Mouse (Mus musculus): ENCODE results near the gene Ccdc36. TPM values are rescaled to one million over a fixed set of nuclear protein-coding genes. Genes with fewer than 3 reads are reported as not detected.

Ccdc36 gene
- total RNA-seq (2017), result 0.59 and 1.4 TPM in 2 replicates

DNA sequence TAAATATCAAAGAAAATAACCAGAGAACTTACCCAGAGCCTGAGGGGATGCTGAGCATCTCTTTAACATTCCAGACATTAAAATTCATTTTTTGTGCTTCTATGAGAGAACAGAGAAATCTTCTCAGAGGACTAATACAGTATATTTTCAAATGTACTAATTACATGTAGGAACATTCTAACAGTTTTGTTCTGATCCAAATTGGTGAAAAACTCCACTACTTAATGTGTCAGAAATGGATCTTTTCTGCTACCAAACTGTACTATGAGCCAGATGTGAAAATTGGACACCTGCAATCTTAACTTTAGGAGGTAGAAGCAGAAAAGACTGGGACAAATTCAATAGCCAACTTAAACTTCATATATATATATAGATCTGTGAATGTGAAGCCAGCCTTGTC is at the start of gene Ccdc36:
Gene Ccdc36 (minus strand): TSS at position 101 of the 400 bp plus-strand sequence.
- no peak for ATAC-seq (replicated peaks; ENCODE audit: low read depth, poor library complexity, severe bottlenecking)

DNA sequence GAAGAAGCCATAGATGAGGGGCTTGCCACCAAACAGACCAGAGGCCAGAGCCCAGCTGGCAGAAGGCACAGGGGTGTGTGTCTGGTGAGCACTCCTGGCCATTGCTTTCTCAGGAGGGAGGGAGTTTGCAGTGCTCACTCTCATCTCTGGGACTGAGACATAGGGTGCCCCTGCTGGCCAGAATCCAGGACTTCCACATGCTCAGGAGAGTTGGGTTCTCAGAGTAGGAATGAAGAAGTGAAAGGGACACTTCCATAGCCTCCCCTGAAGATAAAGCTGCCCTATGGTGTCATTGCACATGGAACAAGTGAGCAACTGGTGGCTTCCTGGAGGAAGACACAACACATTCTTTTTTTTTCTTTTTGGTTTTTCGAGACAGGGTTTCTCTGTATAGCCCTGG is 46.2 kb upstream of the Ccdc36 start:
- peak; percentile 73 for ATAC-seq (replicated peaks; ENCODE audit: low read depth, poor library complexity, severe bottlenecking)

DNA sequence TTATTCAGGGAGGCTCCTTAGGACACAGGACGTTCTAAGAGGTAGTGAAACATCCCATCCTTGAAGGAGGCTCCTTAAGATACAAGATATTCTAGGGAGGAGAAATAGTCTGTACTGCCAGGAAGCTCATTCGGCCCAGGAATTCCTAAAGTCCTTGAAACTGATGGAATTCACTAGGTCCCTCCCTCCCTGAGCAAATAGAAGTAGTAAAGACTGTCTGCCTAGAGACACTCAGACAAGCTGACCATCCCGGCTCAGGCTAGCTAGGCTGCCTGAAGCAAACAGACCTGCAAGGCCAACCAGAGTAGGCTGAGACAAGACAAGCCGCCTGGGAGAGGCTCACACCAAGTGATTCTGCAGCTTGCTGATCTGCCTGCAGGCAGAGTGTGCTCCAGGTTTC is 41.6 kb upstream of the Ccdc36 start:
- no peak for ATAC-seq (replicated peaks; ENCODE audit: low read depth, poor library complexity, severe bottlenecking)

DNA sequence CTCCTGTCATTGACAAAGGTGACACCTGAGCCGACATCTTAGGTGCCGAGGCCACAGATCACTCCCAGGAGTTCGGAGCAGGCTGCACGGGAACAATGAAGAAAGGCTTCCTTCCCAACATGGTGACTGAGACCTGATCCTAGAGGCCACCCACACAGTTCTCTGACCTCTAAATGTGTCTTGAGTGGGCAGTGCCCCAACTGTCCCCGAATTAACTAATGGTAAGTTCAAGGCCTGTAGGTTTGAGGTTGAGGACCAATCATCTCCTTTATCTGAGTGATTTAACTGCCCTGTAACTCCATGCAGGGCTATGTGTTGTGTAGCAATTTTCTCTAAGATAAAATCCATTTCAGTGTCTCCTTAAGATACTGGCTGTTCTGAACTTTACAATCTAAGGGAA is 41.1 kb upstream of the Ccdc36 start:
- ATAC-seq (replicated peaks; ENCODE audit: low read depth, poor library complexity, severe bottlenecking), result no peak

DNA sequence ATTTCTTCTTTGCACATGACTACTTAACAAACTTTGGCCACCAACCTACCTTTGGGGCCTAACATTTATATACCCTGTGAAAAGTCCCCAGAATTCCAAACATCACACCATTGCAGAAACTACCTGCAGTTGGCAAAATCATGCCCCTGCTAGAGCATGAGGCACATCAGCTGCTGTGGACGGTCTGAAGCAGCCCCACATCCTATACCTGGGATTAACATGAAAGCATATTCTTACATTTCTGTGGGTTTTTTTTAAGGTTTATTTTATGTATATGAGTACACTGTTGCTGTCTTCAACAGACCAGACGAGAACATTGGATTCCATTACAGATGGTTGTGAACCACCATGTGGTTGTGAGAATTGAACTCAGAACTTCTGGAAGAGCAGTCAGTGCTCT is 37.9 kb upstream of the Ccdc36 start:
- ATAC-seq (replicated peaks; ENCODE audit: low read depth, poor library complexity, severe bottlenecking), result no peak

DNA sequence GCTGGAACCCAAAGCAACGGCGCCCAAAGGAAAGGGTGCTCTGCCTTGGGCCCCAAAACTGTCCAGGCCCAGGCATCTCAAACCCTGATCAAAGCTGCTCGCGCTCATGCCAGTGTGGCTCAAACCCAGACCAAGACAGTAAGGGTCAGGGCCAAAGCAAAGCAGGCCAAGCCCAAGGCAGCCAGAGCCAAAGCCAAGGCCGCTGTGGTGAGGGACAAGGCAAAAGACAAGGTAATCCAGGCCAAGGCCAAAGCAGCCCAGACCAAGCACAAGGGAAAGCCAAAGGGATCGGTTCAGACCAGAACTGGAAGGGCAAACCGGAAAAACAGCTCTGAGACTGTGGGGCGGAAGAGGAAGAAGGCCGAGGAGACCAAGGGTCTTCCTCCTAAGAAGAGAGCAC is 35.4 kb upstream of the Ccdc36 start:
- no peak for ATAC-seq (replicated peaks; ENCODE audit: low read depth, poor library complexity, severe bottlenecking)

DNA sequence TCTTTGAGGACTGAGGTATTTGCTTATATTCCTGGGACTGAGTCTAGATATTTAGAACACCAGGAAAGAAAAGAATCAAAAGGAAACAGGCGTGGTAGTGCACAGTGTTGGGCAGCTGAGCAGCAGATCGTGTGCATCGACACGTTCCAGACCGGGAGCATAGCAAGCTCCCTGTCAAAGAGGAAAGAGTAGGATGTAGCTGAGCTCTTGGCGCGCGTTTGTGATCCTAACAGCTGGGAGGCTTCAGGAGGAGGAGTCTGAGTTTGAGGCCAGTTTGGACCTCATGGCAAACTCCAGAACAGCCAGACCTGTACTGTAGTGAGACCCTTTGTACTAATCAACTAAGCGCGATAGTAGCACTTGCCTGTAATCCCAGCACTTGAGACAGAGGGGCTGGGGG is 33.9 kb upstream of the Ccdc36 start:
- no peak for ATAC-seq (replicated peaks; ENCODE audit: low read depth, poor library complexity, severe bottlenecking)

DNA sequence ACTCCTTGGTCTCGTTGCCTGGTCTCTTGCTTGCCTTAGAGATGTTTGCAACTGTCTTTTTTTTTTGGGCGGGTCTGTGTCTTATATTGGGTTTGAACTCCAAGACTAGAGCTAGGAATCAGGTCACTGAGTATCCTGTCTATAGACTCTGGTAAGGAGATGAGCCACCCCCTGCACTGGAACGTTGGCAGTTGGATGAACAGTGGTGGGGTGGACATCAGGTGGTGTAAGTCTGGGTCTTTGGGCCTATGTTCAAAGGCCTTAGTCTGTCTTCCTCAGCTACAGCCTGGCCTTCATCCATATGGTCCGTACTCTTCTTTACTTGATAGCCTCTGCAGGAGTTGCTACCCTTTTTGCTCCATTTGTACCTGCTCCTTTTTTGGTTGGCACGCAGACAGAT is 33.4 kb upstream of the Ccdc36 start:
- no peak for ATAC-seq (replicated peaks; ENCODE audit: low read depth, poor library complexity, severe bottlenecking)

DNA sequence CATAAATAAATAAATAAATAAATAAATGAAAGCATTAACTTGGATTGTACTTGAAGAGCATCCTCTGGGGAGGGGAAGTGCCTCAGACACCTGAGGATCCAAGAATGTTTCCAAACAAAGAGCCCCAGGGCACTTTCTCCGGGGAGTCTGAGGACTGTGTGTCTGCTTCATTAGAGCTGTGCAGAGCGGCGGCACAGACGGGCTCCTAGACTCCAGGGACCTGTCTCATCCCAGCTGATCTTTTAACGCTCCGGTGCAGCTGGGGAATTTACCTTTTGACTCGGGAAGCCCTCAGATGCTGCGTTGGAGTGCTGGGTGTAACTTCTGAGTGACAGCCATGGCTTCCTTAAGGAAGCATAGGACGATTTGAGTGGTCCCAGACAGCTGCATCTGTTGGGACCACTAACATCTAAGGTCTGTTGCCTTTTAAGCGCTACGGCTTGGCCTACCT is 32.9 kb upstream of the Ccdc36 start, which contains the start of gene Klhdc8b:
Gene Klhdc8b (minus strand): TSS at position 401 of the 451 bp plus-strand sequence.
- no peak for ATAC-seq (replicated peaks; ENCODE audit: low read depth, poor library complexity, severe bottlenecking)

DNA sequence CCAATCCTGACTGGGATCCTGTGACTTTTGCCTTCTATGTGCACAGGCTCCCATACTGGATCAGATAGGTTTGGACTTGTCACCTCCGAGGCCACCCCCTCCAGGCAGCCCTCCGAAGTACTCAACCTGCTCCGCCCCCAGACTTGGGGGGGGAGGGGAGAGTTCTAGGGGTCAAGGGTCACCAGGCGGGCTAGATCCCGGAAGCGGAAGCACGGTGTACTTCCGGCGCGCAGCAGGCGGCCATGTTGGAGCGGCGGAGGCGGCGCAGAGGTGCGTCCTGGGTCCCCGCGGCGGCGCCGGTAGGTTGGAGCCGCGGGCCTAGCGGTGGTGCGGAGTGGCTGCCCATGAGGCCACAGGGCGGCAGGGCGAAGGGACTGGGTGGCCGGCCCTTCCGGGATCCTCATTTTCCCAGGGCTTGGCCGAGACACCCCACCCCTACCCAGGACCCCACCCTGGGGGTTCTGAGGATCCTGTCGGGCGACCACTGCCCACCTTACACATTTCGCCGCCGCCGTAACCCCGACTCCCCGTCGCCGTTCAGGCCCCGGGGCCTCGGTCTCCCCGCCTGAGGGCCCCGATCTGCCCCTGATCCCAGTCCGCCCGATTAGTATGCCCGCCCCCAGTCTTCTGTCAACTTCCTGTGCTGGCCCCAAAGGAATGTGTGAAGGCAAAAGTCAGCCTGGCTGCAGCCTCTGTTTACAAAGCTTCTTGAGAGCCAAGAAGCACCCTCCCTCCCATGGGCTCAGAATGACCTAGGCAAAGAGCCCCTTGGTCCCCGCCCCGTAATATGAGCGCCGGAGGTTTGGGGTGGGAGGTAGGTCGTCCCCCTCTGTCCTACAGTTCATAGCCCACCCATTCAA is 32.3 kb upstream of the Ccdc36 start, which contains the start of gene Ccdc71:
Gene Ccdc71 (plus strand): TSS at position 209 of the 860 bp plus-strand sequence.
- ATAC-seq (replicated peaks; ENCODE audit: low read depth, poor library complexity, severe bottlenecking), result peak; percentile 91

DNA sequence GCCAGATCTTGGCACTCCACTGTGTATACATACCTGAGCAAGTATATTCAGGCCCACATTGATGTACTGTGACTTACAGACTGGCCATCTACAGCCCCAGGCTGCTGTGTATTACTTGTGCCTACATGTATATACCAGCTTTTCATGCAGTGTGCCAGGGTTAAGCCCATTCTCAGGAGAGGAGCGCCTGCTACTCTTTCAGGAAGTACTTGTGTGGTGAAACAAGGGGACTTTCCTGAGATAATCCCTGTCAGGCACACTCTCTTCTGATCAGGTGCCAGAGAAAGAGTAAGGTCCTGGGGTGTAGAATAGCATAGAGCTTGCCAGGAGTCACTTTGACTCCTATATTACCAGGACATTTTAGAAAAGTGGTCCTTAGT is 31.6 kb upstream of the Ccdc36 start:
- peak; percentile 16 for ATAC-seq (replicated peaks; ENCODE audit: low read depth, poor library complexity, severe bottlenecking)

DNA sequence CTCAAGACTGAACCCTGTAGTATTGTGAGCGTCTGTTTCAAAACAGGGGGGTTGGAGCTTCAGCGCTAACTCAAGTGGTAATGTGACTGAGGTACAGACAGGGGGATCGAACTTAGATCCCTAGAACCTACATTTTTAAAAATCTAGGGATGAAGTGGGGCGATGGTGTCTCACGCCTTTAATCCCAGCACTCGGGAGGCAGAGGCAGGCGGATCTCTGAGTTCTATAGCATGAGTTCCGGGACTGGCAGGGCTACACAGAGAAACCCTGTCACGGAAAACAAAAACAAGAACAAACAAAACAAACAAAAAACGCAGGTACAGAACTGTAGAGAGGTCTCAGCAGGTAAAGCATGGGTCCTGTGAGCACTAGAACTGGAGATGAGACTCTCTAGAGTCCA is 28.7 kb upstream of the Ccdc36 start:
- no peak for ATAC-seq (replicated peaks; ENCODE audit: low read depth, poor library complexity, severe bottlenecking)

DNA sequence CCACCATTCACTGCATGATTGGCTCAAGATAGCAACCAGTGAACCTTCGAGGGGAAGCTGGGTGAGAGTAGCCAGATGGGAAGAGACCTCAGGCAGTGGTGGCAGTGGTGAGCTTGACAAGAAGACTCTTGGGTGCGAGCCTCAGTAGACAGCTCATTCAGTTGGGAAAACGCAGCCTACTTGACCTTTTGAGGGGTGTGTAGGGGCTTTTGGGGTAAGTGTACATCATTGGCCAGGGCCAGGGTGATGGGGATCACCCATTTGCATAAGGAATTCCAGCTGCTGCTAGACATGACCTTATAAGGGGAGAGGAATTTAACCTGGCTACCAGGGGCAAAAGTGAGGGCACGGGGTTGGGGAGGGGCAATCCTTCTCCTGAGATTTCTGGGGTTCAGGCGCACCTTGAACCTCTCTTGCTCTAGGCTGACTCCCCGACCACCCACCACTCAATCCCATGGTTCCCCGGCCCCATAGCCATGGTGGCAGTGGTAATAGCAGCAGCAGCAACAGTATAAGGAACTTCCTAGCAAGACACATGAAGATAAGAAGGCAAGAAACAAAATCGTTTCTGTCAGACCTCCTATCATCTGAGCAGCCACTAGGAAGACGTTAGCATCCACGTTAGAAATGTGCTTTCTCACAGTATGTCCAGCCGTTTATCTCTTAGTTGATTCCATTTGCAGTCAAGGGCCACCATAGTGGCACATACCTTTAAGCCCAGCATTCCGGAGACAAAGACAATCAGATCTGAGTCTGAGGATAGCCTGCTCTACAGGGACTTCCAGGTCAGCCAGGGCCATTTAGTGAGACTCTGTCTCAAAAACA is 27.7 kb upstream of the Ccdc36 start:
- ATAC-seq (replicated peaks; ENCODE audit: low read depth, poor library complexity, severe bottlenecking), result no peak

DNA sequence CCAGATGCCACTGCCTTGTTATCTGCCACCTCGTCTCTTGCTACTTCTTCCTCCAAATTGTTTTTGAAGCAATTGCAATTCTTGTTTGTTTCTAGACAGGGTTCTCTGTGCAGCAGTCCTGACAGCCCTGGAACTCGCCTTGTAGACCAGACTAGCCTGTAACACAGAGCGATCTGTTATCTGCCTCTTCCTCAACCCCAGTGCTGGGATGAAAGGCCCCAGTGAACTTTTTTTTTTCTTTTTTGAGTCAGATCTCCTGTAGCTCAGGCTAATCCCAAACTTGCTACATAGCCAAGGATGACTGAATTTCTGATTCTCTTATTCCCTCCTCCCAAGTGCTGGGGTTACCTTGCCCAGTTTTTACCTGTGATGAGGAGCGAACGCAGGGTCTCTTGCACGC is 26.1 kb upstream of the Ccdc36 start:
- no peak for ATAC-seq (replicated peaks; ENCODE audit: low read depth, poor library complexity, severe bottlenecking)

DNA sequence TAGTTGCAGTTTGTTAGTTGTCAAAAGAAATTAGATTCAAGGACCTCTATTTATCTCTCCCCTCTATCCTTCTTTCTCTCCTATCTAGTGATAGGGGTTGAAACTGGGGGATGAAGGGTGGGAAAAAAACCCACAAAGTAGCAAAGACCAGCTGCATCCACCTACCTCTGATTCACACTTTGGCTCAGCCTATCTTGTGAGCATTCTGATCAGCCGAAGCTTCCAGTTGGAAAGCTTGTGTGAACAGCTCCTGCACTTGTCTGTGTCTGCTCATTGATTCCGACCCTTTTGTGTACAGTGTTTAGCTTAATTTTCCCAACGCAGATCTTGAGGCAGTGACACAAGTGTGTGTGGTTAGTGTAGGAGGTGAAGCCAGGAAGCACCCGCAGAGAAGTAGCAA is 25.2 kb upstream of the Ccdc36 start:
- ATAC-seq (replicated peaks; ENCODE audit: low read depth, poor library complexity, severe bottlenecking), result no peak

DNA sequence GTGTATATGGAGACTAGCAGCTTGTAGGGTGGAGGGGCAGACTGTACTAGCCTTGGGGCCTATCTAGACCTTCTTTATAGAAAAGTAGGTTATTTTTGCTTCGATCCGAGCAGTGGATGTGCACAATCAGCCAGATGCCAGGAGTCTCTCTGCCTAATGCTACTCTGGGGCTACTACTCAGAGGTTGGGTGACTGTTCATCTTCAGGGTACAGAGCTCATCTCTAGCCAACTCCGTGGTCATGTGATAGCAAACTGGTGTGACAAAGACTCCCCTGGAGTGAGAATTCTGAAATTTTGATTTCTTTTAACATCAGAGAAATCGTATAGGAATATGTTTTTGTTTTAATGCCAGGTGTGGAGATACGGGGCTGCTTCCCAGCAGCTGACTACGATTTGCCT is 24.6 kb upstream of the Ccdc36 start:
- no peak for ATAC-seq (replicated peaks; ENCODE audit: low read depth, poor library complexity, severe bottlenecking)

DNA sequence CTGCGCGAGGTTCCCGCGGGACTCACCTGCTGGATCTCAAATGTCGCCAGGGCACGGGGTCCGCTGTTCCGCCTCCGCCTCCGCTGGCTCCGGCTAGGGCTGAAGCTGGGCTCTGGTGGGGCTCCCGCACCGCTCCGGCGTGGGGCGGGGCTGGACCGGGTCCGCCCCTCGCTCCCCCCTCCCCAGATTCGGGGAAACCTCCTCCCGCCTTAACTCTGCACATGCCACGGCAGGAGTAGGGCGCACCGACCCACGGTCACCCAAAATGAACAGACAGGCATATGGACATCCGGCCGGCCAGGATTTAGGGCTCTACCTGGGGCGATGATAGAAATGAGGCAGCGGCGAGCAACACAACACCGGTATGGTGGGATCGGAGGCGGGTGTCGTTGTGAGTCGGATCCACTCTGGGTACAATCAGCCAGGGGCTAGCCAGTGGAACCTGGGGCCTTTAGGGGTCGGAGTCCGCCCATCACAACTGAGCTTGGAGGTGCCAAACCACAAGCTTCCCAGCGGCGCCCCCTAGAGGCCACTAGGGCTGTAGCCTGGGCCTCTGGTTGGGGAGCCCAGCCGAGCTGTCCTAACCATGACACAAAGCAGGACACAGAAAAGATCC is 24.1 kb upstream of the Ccdc36 start:
- ATAC-seq (replicated peaks; ENCODE audit: low read depth, poor library complexity, severe bottlenecking), result peak; percentile 82

DNA sequence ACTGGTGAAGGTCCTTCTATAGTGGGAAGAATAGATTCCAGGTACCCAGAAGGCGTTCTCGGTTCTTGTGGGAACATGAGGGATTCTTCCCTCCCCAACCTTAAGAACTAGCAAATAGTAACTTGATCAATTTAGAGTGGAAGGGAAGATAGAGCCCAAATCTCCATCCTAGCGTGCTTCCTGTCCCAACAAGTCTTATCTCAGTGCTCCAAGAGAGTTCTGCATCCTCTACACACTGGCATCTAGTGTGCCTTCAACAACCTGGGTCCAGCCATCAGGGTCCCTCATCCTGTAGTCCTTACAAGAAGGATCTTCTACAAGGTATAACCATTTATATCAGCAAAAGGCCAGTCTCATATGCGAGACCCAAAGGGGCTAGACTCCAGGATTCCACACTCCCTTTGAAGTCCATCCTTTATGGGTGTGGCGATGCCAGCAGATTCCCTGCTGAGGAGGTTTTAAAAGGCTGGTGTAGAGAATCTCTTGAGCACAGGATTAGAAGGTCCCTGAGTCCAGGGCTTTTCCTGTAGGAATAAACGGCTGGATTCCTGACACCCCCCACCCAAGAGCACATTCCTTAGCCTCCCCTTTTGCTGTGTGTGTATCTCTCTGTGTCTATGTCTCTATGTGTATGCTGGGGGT is 23.4 kb upstream of the Ccdc36 start:
- ATAC-seq (replicated peaks; ENCODE audit: low read depth, poor library complexity, severe bottlenecking), result no peak

DNA sequence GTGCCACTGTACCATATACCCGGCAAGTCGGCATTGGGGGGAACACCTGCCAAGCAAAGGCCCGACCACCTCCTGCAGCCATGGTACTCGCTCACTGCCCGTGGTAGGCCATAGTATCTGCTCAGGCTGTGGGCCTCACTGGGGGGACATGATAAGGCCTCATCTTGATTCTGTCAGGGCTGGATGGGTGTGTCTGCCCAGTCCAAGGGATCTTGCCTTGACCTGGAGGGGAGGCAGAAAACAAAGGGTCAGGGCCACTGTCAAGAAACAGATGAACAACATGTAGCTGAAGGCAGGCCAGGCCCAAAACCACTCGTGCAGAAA is 22.8 kb upstream of the Ccdc36 start:
- no peak for ATAC-seq (replicated peaks; ENCODE audit: low read depth, poor library complexity, severe bottlenecking)

Data from common myeloid progenitor, adult 5-6 weeks (primary cell).